Mouse (Mus musculus) liver, embryonic 15.5 days (tissue): ENCODE results near the gene Mesp1. TPM values are rescaled to one million over a fixed set of nuclear protein-coding genes. Genes with fewer than 3 reads are reported as not detected.
A peak's percentile ranks its signal among the peaks of the same experiment; 100 is the strongest.

Experiments used
- ATAC-seq: fragments of 200-750 bp; cut with Nextera tagmentation; 2 replicates; pipeline ENCODE4 v1.8.0; 2017; ENCODE audit warnings: moderate number of reproducible peaks, mild to moderate bottlenecking, moderate library complexity; ENCODE audit not compliant: insufficient read depth
- H3K27ac ChIP-seq: fragments of 300-500 bp; sonication (generic); replicated peaks from 2 replicates; pipeline ENCODE4 v1.5.1; 2015; ENCODE audit warnings: mild to moderate bottlenecking, inconsistent platforms
- H3K27me3 ChIP-seq: fragments of 300-500 bp; sonication (generic); 2 replicates; pipeline ENCODE4 v1.6.1; 2015; ENCODE audit warnings: mild to moderate bottlenecking, inconsistent platforms
- H3K36me3 ChIP-seq: fragments of 300-500 bp; sonication (generic); replicated peaks from 2 replicates; pipeline ENCODE4 v1.6.1; 2015; ENCODE audit warnings: moderate library complexity, mild to moderate bottlenecking, inconsistent platforms
- H3K4me1 ChIP-seq: fragments of 300-500 bp; sonication (generic); replicated peaks from 2 replicates; pipeline ENCODE4 v1.6.1; 2015; ENCODE audit warnings: inconsistent platforms
- H3K4me2 ChIP-seq: fragments of 300-500 bp; sonication (generic); 2 replicates; pipeline ENCODE4 v1.6.1; 2015; ENCODE audit warnings: moderate library complexity, mild to moderate bottlenecking, inconsistent platforms
- H3K4me3 ChIP-seq: fragments of 300-500 bp; sonication (generic); replicated peaks from 2 replicates; pipeline ENCODE4 v1.5.1; 2015; ENCODE audit warnings: mild to moderate bottlenecking, inconsistent platforms
- H3K9ac ChIP-seq: fragments of 300-500 bp; sonication (generic); 2 replicates; pipeline ENCODE4 v1.6.1; 2015; ENCODE audit warnings: moderate library complexity, mild to moderate bottlenecking, inconsistent platforms
- H3K9me3 ChIP-seq: fragments of 300-500 bp; sonication (generic); replicated peaks from 2 replicates; pipeline ENCODE4 v1.6.1; 2016; ENCODE audit warnings: inconsistent platforms
- WGBS: fragments of 180-500 bp; shearing (Covaris S2); methylation state at CpG from one replicate; pipeline ENCODE4 v1.1.7; 2015; ENCODE audit warnings: mixed read lengths; ENCODE audit not compliant: insufficient replicate concordance; 5-methylcytosine and 5-hydroxymethylcytosine counted together
- polyA plus RNA-seq: library from polyadenylated mRNA; unstranded; fragments of >200 nt; fragmentation: Nextera tagmentation; extraction: Ambion mirVana; gene quantifications from 2 replicates; pipeline ENCODE4 v1.2.1, GENCODE M21; 2015

Mesp1 gene
- polyA plus RNA-seq, 1 experiment from 2014 or later, result not detected

- Histone ChIP-seq H3K9ac (no peak overlapping the region), H3K9me3 (no peaks in the 10 kb centered on the region), H3K27me3 (no peaks in the 10 kb centered on the region), H3K4me2 (no peak overlapping the region), H3K4me3 (no peak overlapping the region), H3K4me1 (0 out of 2 replicates have a peak, but pooled peaks cover 2% of the 10 kb centered on the region), H3K27ac (no peak overlapping the region), H3K36me3 (no peaks in the 10 kb centered on the region)
- no peak for ATAC-seq
- 49% methylated on average over 5 of the region's 5 CpGs for WGBS
Measured at GRCm38 (mm10) chr7:79761124-79761876, 32.3 kb downstream of the Mesp1 start.

GRCm38 (mm10) chr7:79759766-79760165, 33.8 kb downstream of the Mesp1 start:
- Histone ChIP-seq H3K27ac (no peak overlapping the region), H3K36me3 (no peaks in the 10 kb centered on the region), H3K27me3 (no peaks in the 10 kb centered on the region), H3K4me1 (0 out of 2 replicates have a peak, but pooled peaks cover 2% of the 10 kb centered on the region), H3K4me2 (no peak overlapping the region), H3K9me3 (no peaks in the 10 kb centered on the region), H3K9ac (no peak overlapping the region), H3K4me3 (no peak overlapping the region)
- no peak for ATAC-seq

GRCm38 (mm10) chr7:79758176-79758575, 35.4 kb downstream of the Mesp1 start:
- Histone ChIP-seq H3K4me1 (0 out of 2 replicates have a peak, but pooled peaks cover 2% of the 10 kb centered on the region), H3K9me3 (no peaks in the 10 kb centered on the region), H3K4me3 (no peak overlapping the region), H3K36me3 (no peaks in the 10 kb centered on the region), H3K4me2 (no peak overlapping the region), H3K27ac (no peak overlapping the region), H3K27me3 (no peaks in the 10 kb centered on the region), H3K9ac (no peak overlapping the region)
- ATAC-seq, result no peak
- 37% methylated on average over 6 of the region's 6 CpGs for whole genome bisulfite sequencing

GRCm38 (mm10) chr7:79756334-79756733, 37.3 kb downstream of the Mesp1 start:
- Histone ChIP-seq H3K9me3 (no peaks in the 10 kb centered on the region), H3K4me1 (0 out of 2 replicates have a peak, but pooled peaks cover 2% of the 10 kb centered on the region), H3K9ac (no peak overlapping the region), H3K4me2 (no peak overlapping the region), H3K4me3 (no peak overlapping the region), H3K27me3 (no peaks in the 10 kb centered on the region), H3K27ac (no peak overlapping the region), H3K36me3 (no peaks in the 10 kb centered on the region)
- 39% methylated on average over 2 of the region's 2 CpGs for WGBS
- ATAC-seq, result no peak

- H3K4me1 ChIP-seq, result no peaks in the 10 kb centered on the region
Measured at GRCm38 (mm10) chr7:79749511-79749910, 44.1 kb downstream of the Mesp1 start.

GRCm38 (mm10) chr7:79747659-79748058, 45.9 kb downstream of the Mesp1 start:
- Histone ChIP-seq H3K27ac (no peak overlapping the region), H3K27me3 (no peaks in the 10 kb centered on the region), H3K36me3 (no peaks in the 10 kb centered on the region), H3K4me2 (no peak overlapping the region), H3K4me3 (no peak overlapping the region), H3K9me3 (no peaks in the 10 kb centered on the region), H3K9ac (no peak overlapping the region), H3K4me1 (peaks cover 8% of the 10 kb centered on the region)
- ATAC-seq, result no peak
- WGBS, result 43% methylated on average over 6 of the region's 6 CpGs

More at GRCm38 (mm10) chr7:79749511-79749910, 44.1 kb downstream of the Mesp1 start:
- Histone ChIP-seq H3K27me3 (no peaks in the 10 kb centered on the region), H3K4me3 (no peak overlapping the region), H3K4me2 (no peak overlapping the region), H3K27ac (no peak overlapping the region), H3K9ac (no peak overlapping the region), H3K36me3 (no peaks in the 10 kb centered on the region), H3K9me3 (no peaks in the 10 kb centered on the region)
- ATAC-seq, result no peak
- 74% methylated on average over 6 of the region's 6 CpGs for WGBS

GRCm38 (mm10) chr7:79744585-79744984, 49.0 kb downstream of the Mesp1 start:
- no peaks in the 10 kb centered on the region for H3K9me3 ChIP-seq
- no peak overlapping the region for H3K27ac ChIP-seq
- no peaks in the 10 kb centered on the region for H3K27me3 ChIP-seq
- H3K4me1 ChIP-seq, result peaks cover 13% of the 10 kb centered on the region
- no peak overlapping the region for H3K4me3 ChIP-seq
- ATAC-seq, result no peak
- H3K36me3 ChIP-seq, result no peaks in the 10 kb centered on the region
- no peak overlapping the region for H3K9ac ChIP-seq
- no peak overlapping the region for H3K4me2 ChIP-seq
- WGBS, result 28% methylated on average over 5 of the region's 5 CpGs

- WGBS, result 69% methylated on average over 9 of the region's 9 CpGs
- ATAC-seq, result no peak
- H3K27ac ChIP-seq, result no peak overlapping the region
- no peaks in the 10 kb centered on the region for H3K9me3 ChIP-seq
- H3K9ac ChIP-seq, result no peak overlapping the region
- no peaks in the 10 kb centered on the region for H3K27me3 ChIP-seq
- H3K36me3 ChIP-seq, result no peaks in the 10 kb centered on the region
- H3K4me3 ChIP-seq, result no peak overlapping the region
- H3K4me1 ChIP-seq, result peaks cover 13% of the 10 kb centered on the region
- H3K4me2 ChIP-seq, result no peak overlapping the region
Measured at GRCm38 (mm10) chr7:79744051-79744450, 49.5 kb downstream of the Mesp1 start.

- Histone ChIP-seq H3K4me3 (peak within 1 kb of the TSS; percentile 64), H3K4me1 (peaks cover 13% of the 10 kb centered on the region), H3K4me2 (peak within 1 kb of the TSS; percentile 89), H3K9me3 (no peaks in the 10 kb centered on the region), H3K27ac (no peak within 1 kb of the TSS), H3K27me3 (no peaks in the 10 kb centered on the region), H3K9ac (peak within 1 kb of the TSS; percentile 30; the same call in 1 of the 2 replicates), H3K36me3 (no peaks in the 10 kb centered on the region)
- ATAC-seq, result peak; percentile 44; the same call in 1 of the 2 replicates
- 2% methylated on average over 46 of the region's 46 CpGs for WGBS
Measured at GRCm38 (mm10) chr7:79742659-79743536, 50.7 kb downstream of the Mesp1 start, which contains the start of the genes Pex11a and Wdr93. Gene Pex11a, minus strand, starts transcription at chr7:79743131. Gene Wdr93, plus strand, starts transcription at chr7:79743163.

GRCm38 (mm10) chr7:79742277-79742658, 51.3 kb downstream of the Mesp1 start:
- Histone ChIP-seq H3K4me2 (peak overlapping the region; percentile 89), H3K27ac (no peak overlapping the region), H3K4me1 (peaks cover 13% of the 10 kb centered on the region), H3K4me3 (peak overlapping the region; percentile 64), H3K27me3 (no peaks in the 10 kb centered on the region), H3K9ac (peak overlapping the region; percentile 30; the same call in 1 of the 2 replicates), H3K9me3 (no peaks in the 10 kb centered on the region), H3K36me3 (no peaks in the 10 kb centered on the region)
- no peak for ATAC-seq
- WGBS, result 10% methylated on average over 11 of the region's 11 CpGs
